ENCODE assay signal across 8 mouse cellular contexts in the genomic region with DNA sequence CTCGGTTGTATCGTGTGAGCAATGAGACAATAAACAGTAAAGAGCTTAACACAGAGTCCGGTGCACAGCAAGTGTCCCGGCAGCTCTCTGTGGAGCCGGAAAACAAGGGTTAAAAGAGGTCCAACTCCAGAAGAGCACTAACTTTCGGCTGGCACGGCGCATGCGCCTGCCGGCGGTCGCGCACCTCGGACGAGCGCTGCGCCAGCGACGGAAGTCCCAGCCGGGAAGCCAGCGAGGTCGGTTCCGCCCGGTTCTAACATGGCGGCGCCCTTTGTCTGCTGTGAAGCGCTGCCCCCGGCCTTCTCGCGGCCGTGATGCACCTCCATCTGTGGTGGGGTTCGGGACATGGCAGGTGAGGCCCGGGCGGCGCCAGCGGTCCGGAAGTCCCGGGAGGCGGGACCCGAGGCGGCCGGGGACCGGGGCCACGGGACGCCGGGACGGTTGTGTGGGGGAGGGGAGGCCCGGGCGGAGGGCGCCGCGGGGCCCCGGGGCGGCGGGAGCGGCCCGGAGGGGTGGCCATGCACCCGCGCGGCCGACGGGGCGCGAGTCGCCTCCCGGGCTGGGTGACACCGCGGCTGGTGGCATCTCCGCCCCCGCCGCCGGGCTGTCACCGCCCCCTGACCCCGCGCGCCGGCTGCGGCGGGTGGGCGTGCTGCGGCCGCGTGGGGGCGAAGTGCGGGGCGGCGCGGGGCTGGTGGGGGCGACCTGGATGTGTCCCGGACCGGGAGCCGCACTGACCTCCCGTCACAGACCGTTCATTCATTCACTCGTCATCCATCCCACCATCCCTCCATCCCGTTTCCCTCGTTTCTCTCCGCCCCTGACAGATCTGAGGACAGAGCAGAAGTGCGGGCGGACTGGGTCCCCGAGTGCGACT. TPM values are rescaled to one million over a fixed set of nuclear protein-coding genes. Genes with fewer than 3 reads are reported as not detected.
A peak's percentile ranks its signal among the peaks of the same experiment; 100 is the strongest.
DNase-seq lines count a peak whose midpoint lies in the region; TF ChIP-seq lines count a peak whose summit lies in the region.

A gene (plus strand): TSS at position 204 of the 877 bp plus-strand sequence.

- H3K27ac ChIP-seq in cortical plate, adult 2 months (ENCODE audit: insufficient read depth, low read length), result no peak within 1 kb of the TSS

- 0 out of 2 replicates have a peak, but pooled peaks cover 4% of the 10 kb centered on the region for H3K4me1 ChIP-seq in cortical plate, adult 2 months (ENCODE audit: control insufficient read depth, insufficient read depth, low read length)
- peaks cover 46% of the 10 kb centered on the region for H3K4me1 ChIP-seq in megakaryocyte, embryonic 14.5 days

- H3K36me3 ChIP-seq in megakaryocyte, embryonic 14.5 days (replicated peaks; ENCODE audit: low read length), result peaks cover 33% of the 10 kb centered on the region

- TF ChIP-seq CTCF in cortical plate, adult 2 months (IDR thresholded peaks at IDR 0.05; ENCODE audit: extremely low read depth, insufficient read depth, low read length), result no peak

- no peaks in the 10 kb centered on the region for H3K27me3 ChIP-seq in megakaryocyte, embryonic 14.5 days (replicated peaks)

- TF ChIP-seq POLR2A in cortical plate, adult 2 months (IDR thresholded peaks at IDR 0.05; ENCODE audit: extremely low read depth, insufficient read depth, low read length), result peak; percentile 29; the same call in 1 of the 2 replicates

- DNase-seq in adrenal gland, adult (ENCODE audit: inconsistent age in 2 of 2, low spot score in 1 of 2), result peak; percentile 92 to 96
- DNase-seq in gastrocnemius, postnatal 10 days, result peak; percentile 93
- DNase-seq in hindlimb bud, embryonic 11.5 days (ENCODE audit: extremely low spot score, low read depth, low spot score), result peak; percentile 53
- peak; percentile 63 to 81 for DNase-seq in left cerebral cortex, adult 9 months (ENCODE audit: low spot score in 2 of 2)
- peak; percentile 83 to 87 for DNase-seq in right cerebral cortex, adult 2 months (ENCODE audit: low spot score in 2 of 2)
- peak; percentile 64 for DNase-seq in urinary bladder, postnatal 10 days (ENCODE audit: low spot score)

- H3K4me3 ChIP-seq in cortical plate, adult 2 months (ENCODE audit: insufficient read depth, low read length), result peak within 1 kb of the TSS; percentile 61
- H3K4me3 ChIP-seq in megakaryocyte, embryonic 14.5 days (replicated peaks), result peak within 1 kb of the TSS; percentile 98

- H3K9me3 ChIP-seq in megakaryocyte, embryonic 14.5 days, result no peaks in the 10 kb centered on the region

RNA-seq across cellular contexts. Expression of the gene that starts here (rescaled TPM):
- polyA plus RNA-seq in cortical plate, adult 2 months (2012; rRNA removed), result 45.1 and 47.2 TPM in 2 replicates
- 10 to 100 TPM; 16.1 to 17.3 TPM for total RNA-seq in gastrocnemius, postnatal 10 days (2021)
- polyA plus RNA-seq in megakaryocyte, embryonic 14.5 days (2012; ENCODE audit: insufficient read depth, low replicate concordance), result 32.4 and 41.2 TPM in 2 replicates
